Mouse (Mus musculus) inflammation-experienced regulatory T-cells, adult 6 months (primary cell): ENCODE measurements around the gene Tmeff1. TPM values are rescaled to one million over a fixed set of nuclear protein-coding genes. Genes with fewer than 3 reads are reported as not detected.
A peak's percentile ranks its signal among the peaks of the same experiment; 100 is the strongest.
"Not testable (repeated sequence)": the region's sequence is repeated elsewhere in the genome, so short reads cannot be mapped to it uniquely, and the experiment has no call there.

Source experiments
- ATAC-seq: one replicate; pipeline ENCODE4 v1.8.0; 2017
- polyA plus RNA-seq, 3 experiments: library from polyadenylated mRNA; unstranded; fragments of 100-300 nt; shearing (Covaris generic); gene quantifications; one replicate each; pipeline ENCODE4 v1.2.1; 2017

Tmeff1 gene
- polyA plus RNA-seq, 3 experiments from 2014 or later, result not detected

DNA sequence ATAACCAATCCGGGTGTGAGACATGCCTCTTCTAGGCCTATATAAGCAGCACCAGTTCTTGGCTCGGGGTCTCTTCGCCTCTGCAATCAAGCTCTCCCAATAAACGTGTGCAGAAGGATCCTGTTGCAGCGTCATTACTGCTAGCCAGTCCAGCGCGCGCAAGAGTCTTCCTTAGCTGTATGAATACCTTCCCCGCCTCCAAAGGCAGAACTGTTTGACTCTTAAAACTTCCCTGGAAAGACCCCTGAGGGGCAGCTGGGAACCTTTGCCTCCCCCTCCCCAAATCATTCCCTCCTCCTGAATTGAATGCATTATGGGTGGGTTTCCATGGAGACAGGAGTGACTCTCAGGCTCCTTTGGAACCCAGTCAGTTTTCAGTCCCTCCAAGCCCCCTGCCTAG is 93.8 kb downstream of the Tmeff1 start:
- ATAC-seq, result no peak

DNA sequence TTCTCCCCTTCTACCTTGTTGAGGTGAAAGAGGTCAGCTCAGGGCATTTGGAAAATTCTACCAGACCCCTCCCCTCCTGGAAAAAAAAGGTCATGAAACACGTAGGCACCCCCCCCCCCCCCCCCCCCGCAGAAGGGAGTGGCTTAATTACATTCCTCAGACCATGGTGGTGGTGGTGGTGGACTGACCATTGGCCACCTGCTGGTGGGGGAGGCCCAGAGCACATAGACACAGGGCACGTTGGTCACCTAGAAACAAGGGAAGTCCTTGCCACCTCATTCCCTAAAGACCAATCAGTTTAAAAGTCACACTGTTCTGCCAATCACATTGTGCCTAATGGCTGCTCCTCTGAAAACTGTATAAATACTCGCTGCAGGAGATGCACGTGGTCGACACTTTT is 94.8 kb downstream of the Tmeff1 start:
- not testable (repeated sequence) for ATAC-seq

DNA sequence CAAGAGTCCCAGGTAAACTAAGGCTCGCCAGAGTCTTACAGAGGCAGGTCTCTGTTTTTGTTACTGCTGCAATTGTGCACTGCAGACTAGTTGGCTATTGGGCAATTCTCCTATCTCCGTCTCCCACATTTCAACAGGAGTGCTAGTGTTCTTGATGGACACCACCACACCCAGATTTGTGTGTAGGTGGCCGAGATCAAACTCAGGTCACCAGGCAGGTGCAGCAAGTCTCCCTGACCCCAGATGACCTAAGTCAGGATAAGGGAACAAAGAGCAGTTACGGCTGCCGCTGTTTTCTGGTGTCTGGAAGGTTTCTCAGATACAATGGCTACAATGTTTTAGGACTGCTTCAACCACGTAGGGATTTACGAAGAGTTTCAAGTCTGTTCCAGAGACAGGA is 95.2 kb downstream of the Tmeff1 start:
- ATAC-seq, result no peak

DNA sequence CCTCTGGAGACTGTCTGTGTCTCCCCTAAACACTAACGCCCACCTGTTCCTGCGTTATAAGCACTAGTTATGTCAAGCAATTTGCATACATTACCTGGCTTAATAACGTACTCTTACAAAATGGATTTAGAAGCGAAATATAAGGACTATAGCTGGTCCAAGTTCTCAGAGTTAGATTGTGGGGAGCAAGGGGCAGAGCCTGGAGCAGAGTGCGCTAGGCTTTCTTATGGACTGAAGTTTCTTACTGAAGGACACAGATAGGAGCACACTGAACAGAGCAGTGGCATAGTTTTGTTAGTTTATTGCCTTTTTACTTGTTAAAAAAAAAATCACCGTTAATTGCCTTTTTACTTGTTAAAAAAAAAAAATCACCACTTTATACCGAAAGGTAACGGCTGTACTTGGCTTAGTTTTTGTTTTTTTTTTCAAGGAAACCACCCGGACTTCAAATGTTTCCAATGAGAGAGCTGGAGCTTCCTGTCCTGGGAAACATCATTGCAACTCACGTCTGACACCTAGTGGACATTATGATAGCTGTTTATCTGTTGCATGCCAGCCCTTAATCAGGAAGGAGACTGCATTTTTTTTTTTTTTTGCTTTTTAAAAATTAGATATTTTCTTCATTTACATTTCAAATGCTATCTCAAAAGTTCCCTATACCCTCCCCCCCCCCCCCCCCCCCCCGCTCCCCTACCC is 95.8 kb downstream of the Tmeff1 start:
- ATAC-seq, result peak; percentile 61

DNA sequence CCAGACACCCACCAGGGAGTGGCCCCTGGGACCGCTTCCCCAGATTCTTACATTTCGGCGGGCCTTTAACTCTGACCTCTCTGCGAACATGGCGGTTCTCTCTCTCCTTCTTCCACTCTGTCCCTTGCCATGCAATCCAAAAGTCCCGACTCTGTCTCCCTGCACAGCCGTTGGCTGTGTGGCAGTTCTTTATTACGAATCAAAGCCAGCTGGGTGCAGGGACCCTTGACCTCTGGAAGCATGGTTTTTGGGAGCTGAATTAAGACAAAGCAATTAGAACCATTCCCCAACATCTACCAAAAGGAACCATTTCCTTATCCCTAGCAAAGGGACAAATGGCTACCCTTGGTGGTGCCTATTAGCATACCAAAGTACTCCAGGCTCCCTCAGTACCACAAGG is 98.2 kb downstream of the Tmeff1 start:
- no peak for ATAC-seq

DNA sequence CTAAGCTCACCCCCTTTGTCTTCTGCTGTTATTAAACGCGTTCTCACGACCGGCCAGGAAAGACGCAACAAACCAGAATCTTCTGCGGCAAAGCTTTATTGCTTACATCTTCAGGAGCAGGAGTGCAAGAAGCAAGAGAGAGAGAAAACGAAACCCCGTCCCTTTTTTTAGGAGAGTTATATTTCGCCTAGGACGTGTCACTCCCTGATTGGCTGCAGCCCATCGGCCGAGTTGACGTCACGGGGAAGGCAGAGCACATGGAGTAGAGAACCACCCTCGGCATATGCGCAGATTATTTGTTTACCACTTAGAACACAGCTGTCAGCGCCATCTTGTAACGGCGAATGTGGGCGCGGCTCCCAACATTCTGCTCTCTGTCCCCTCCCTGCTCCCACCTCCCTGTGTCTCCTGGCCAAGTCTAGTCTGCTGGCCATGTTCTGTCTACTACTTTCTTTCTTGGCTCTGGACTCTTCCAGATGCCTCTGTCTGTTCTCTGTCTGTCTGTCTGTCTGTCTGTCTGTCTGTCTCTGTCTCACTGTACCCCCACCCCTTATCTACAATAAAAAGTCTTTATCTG is 98.7 kb downstream of the Tmeff1 start:
- ATAC-seq, result not testable (repeated sequence)

DNA sequence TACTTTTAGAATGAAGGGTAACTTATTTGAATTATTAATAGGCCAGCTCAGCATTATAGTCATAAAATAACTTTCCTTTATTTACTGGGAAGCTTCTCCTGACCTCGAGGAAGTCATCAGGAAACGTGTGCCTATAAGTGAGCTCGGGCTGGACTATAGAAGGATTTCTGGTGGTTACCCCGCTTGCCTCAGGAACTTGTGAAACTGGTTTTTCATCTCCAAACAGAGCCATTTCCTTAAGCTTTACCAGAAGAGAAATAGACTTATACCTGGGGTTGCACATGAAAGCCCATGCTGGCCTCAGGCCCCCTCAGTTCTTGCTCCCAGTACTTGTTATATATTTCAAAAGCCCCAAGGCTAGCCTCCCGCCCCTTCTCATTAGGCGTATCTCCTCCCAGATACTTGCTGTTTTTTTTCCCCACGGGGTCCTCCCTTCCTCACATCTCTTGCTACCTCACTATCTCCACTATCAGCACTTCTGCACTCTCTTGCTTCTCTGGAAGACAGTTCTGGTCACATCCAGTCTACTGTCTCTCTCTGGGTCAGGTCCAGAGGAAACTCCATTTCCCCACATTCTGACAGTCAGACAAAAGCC is 99.7 kb downstream of the Tmeff1 start:
- no peak for ATAC-seq

DNA sequence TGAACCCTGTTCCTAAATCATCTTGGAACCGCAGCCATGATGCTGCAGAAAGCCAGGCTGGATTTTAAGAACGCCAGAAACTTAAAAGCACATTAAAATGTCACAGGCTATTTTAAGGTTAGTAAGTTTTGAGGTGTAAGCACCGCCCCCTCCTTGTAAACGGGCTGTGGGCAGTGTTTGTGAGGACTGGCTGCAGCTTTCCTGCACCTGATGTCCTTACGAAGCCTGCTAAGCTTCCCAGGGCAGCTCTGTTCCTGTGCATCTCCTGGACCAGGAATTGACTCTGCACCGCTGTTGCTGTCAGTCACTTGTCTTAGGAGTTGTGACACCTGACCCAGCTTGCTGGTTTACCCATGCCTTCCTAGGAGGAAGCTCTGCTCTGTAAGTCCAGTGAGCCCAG is 103.2 kb downstream of the Tmeff1 start:
- no peak for ATAC-seq

DNA sequence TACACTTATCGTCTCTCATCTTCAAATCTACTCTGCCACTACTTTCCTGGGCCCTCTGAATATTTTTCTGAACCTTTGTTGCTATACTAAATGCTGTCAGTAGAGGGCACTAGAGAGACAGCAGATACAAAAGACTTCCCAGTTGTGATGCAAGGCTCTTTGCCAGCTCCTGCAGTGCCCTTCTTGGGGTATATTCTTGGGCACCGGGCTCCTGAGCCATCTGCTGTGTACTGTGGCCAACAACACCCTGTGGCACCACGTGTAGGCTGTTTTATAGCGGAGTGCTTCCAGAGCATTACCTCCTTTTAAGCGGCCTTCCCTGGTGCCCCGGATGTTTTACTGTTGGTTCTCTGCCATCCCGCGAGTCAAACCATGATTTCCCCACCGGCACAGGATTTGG is 105.7 kb downstream of the Tmeff1 start:
- no peak for ATAC-seq

DNA sequence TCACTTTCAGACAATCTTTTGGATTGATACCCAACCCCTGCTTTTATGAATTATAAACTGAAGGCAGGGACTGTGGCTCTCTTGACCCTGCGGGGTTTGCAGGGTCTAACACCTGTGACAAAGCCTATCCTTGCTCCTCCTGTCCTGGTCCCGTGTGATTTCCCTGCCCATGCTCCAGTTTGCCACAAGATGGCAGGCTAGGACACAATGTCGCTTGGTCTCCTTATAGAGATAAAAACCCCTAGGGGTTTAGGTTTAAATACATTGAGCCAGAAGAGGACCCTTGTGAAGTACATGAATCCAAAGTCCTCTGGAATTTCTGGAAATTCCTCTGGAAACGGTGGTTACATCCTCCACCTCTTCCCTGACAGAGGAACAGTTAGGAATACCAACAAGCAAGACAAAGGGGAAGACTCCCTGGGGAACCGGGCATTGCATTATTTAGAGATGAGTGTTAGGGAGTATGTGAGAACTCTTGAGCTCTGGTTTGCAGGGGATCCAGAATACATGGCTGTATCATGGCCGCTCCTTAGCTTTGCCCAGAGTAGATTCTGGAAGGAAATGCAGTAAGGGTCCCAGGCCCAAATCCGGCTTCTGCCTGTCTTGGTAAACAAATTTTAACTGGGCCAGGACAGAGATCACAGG is 106.9 kb downstream of the Tmeff1 start:
- ATAC-seq, result no peak

DNA sequence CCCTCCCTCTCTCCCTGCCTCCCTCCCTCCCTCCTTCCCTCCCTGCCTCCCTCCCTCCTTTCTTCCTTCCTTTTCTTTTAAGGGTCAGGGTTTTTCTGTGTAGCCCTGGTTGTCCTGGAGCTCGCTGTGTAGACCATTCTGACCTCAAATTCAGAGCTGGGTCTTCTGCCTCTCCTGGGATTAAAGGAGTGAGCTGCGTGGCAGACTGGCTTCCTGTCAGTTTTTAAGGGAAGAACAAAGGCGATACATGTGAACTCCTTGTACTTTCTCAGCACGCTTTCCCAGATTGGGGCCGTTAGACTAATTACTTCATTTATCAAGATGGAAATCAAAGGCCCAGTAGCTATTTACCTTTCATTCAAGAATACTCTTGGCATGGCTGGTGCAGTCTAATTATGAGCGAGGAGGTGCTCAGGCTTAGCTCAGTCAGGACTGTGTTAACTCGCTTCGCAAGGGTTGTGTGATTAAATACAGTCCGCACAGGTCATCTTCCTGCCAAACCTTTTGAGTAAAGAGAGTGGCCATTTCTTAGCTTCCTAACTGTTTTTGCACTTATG is 107.8 kb downstream of the Tmeff1 start:
- no peak for ATAC-seq

DNA sequence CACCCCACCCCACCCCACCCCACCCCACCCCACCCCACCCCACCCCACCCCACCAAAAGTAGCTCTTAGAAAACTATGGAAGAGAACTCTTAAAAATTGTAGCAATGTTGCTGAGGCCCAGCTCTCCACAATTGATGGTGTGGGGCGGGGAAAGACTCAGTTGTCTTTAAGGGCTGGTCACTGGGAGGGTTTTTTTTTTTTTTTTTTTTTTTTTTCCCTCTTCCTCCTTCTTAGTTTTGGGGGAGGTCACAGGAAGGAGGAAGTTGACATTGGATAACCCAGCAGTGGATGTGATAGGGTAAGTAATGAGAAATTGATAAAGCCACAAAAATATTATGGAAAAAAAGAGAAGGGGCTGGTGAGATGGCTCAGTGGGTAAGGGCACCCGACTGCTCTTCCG is 111.7 kb downstream of the Tmeff1 start:
- no peak for ATAC-seq

DNA sequence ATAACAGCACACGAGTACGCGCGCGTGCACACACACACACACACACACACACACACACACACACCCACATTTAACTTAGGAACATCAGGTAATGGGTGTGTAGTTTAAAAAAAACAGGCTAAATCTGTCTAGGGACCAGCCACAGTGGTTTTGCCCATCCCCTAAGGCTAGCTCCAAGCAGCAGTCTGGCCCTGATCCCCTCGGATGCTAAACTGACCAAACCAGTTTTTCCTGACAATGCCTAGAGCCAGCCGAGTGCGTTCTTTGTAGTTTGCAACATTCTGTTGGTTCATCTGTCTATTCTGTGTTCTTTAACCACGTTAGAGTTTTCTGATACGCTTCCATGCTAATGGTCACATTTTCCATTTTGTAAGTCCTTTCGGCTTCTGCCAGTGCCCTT is 112.3 kb downstream of the Tmeff1 start:
- no peak for ATAC-seq

Other genes with a start within 250 kb of the Tmeff1 start
- gene Tex10, start 111.7 kb upstream of the Tmeff1 start, polyA plus RNA-seq, result 10 to 100 TPM; 57.6 to 68.0 (median 64.3) TPM
- not detected for gene Msantd3, start 45.2 kb upstream of the Tmeff1 start, polyA plus RNA-seq
- gene Cavin4, start 78.3 kb downstream of the Tmeff1 start, polyA plus RNA-seq, result not detected